Mouse (Mus musculus): ENCODE data around the gene Pde4d.
A peak's percentile ranks its signal among the peaks of the same experiment; 100 is the strongest.

The Pde4d gene

GRCm38 (mm10) chr13:109439436-109440161, 989.9 kb downstream of the Pde4d start:
- no peak for DNase-seq

GRCm38 (mm10) chr13:109440331-109440730, 990.6 kb downstream of the Pde4d start:
- DNase-seq = peak; percentile 57

- DNase-seq = peak; percentile 80
Measured at GRCm38 (mm10) chr13:109440881-109441280, 991.1 kb downstream of the Pde4d start.

GRCm38 (mm10) chr13:109441401-109441973, 991.7 kb downstream of the Pde4d start:
- DNase-seq = peak; percentile 39

GRCm38 (mm10) chr13:109446138-109446537, 996.4 kb downstream of the Pde4d start:
- no peak for DNase-seq

- DNase-seq = no peak
Measured at GRCm38 (mm10) chr13:109448121-109448520, 998.4 kb downstream of the Pde4d start.

GRCm38 (mm10) chr13:109474344-109474743, 1024.6 kb downstream of the Pde4d start:
- no peak for DNase-seq

- peak; percentile 33 for DNase-seq
Measured at GRCm38 (mm10) chr13:109481446-109481845, 1031.7 kb downstream of the Pde4d start.

- DNase-seq = no peak
Measured at GRCm38 (mm10) chr13:109486166-109486565, 1036.4 kb downstream of the Pde4d start.

- DNase-seq = no peak
Measured at GRCm38 (mm10) chr13:109487378-109487777, 1037.6 kb downstream of the Pde4d start.

GRCm38 (mm10) chr13:109490853-109491252, 1041.1 kb downstream of the Pde4d start:
- DNase-seq = no peak

- DNase-seq = no peak
Measured at GRCm38 (mm10) chr13:109491829-109492228, 1042.1 kb downstream of the Pde4d start.

GRCm38 (mm10) chr13:109500336-109500735, 1050.6 kb downstream of the Pde4d start:
- DNase-seq = no peak

- no peak for DNase-seq
Measured at GRCm38 (mm10) chr13:109502796-109503195, 1053.0 kb downstream of the Pde4d start.

GRCm38 (mm10) chr13:109506754-109507153, 1057.0 kb downstream of the Pde4d start:
- DNase-seq = no peak

GRCm38 (mm10) chr13:109508472-109508871, 1058.7 kb downstream of the Pde4d start:
- no peak for DNase-seq

GRCm38 (mm10) chr13:109518194-109518593, 1068.4 kb downstream of the Pde4d start:
- no peak for DNase-seq

GRCm38 (mm10) chr13:109519485-109519884, 1069.7 kb downstream of the Pde4d start:
- no peak for DNase-seq

- no peak for DNase-seq
Measured at GRCm38 (mm10) chr13:109519966-109520646, 1070.4 kb downstream of the Pde4d start.

- DNase-seq = no peak
Measured at GRCm38 (mm10) chr13:109533838-109534523, 1084.2 kb downstream of the Pde4d start.

- DNase-seq = no peak
Measured at GRCm38 (mm10) chr13:109534709-109535284, 1085.0 kb downstream of the Pde4d start.

- no peak for DNase-seq
Measured at GRCm38 (mm10) chr13:109536636-109537035, 1086.9 kb downstream of the Pde4d start.

GRCm38 (mm10) chr13:109539371-109539770, 1089.6 kb downstream of the Pde4d start:
- no peak for DNase-seq
